Mouse (Mus musculus) cerebellum, adult (tissue): ENCODE data around the gene Fkbp15.

Experiments used
- ATAC-seq: cut with Nextera tagmentation; 2 replicates; pipeline ENCODE4 v1.9.2; 2017; ENCODE audit warnings: mild to moderate bottlenecking, moderate library complexity, mixed read lengths; ENCODE audit not compliant: insufficient number of reproducible peaks, low FRiP score, low TSS enrichment

Gene Fkbp15

GRCm38 (mm10) chr4:62326111-62326510 is 34.2 kb downstream of the Fkbp15 start:
- ATAC-seq: no peak

- no peak for ATAC-seq
Measured at GRCm38 (mm10) chr4:62322684-62323083, 37.7 kb downstream of the Fkbp15 start.

- no peak for ATAC-seq
Measured at GRCm38 (mm10) chr4:62318294-62318693, 42.1 kb downstream of the Fkbp15 start.

GRCm38 (mm10) chr4:62316456-62316855 is 43.9 kb downstream of the Fkbp15 start:
- ATAC-seq: no peak

GRCm38 (mm10) chr4:62314516-62314915 is 45.8 kb downstream of the Fkbp15 start:
- ATAC-seq: no peak

- no peak for ATAC-seq
Measured at GRCm38 (mm10) chr4:62313641-62314211, 46.6 kb downstream of the Fkbp15 start.

GRCm38 (mm10) chr4:62312821-62313220 is 47.5 kb downstream of the Fkbp15 start:
- ATAC-seq: no peak

GRCm38 (mm10) chr4:62308406-62308805 is 51.9 kb downstream of the Fkbp15 start:
- ATAC-seq: no peak

- ATAC-seq: no peak
Measured at GRCm38 (mm10) chr4:62306840-62307239, 53.5 kb downstream of the Fkbp15 start.

- ATAC-seq: no peak
Measured at GRCm38 (mm10) chr4:62306301-62306700, 54.0 kb downstream of the Fkbp15 start.

GRCm38 (mm10) chr4:62303288-62303687 is 57.1 kb downstream of the Fkbp15 start:
- no peak for ATAC-seq

GRCm38 (mm10) chr4:62302795-62303194 is 57.6 kb downstream of the Fkbp15 start:
- ATAC-seq: no peak

GRCm38 (mm10) chr4:62300001-62300400 is 60.3 kb downstream of the Fkbp15 start:
- ATAC-seq: no peak

- ATAC-seq: no peak
Measured at GRCm38 (mm10) chr4:62297280-62298130, 62.8 kb downstream of the Fkbp15 start.

GRCm38 (mm10) chr4:62294741-62295140 is 65.6 kb downstream of the Fkbp15 start:
- ATAC-seq: no peak

GRCm38 (mm10) chr4:62293219-62293861 is 67.0 kb downstream of the Fkbp15 start:
- ATAC-seq: no peak

GRCm38 (mm10) chr4:62292461-62293180 is 67.7 kb downstream of the Fkbp15 start:
- no peak for ATAC-seq

- no peak for ATAC-seq
Measured at GRCm38 (mm10) chr4:62290816-62291505, 69.4 kb downstream of the Fkbp15 start.

GRCm38 (mm10) chr4:62289226-62289625 is 71.1 kb downstream of the Fkbp15 start:
- ATAC-seq: no peak
